Mouse (Mus musculus): ENCODE measurements at regions not wholly inside any gene's neighbourhood (a gene's known extent, or its start where the extent isn't known, plus 50 kb on each side); places are given as distances from the start of the nearest gene placed in this dataset.

GRCm38 (mm10) chr8:103948474-103948873 is 153.0 kb upstream of the Cdh5 start:
- TF ChIP-seq CTCF (IDR thresholded peaks at IDR 0.05; ENCODE audit: low read depth, low read length) = no peak
- no peak for TF ChIP-seq TAL1 (conservative IDR thresholded peaks at IDR 0.05; ENCODE audit: low read depth, low read length)
- no peak for TF ChIP-seq GATA1 (IDR thresholded peaks at IDR 0.05; ENCODE audit: borderline replicate concordance, low read length)
- TF ChIP-seq POLR2AphosphoS5 (IDR thresholded peaks at IDR 0.05; ENCODE audit: insufficient replicate concordance, low read depth, low read length) = no peak

Measured in G1E (cell line).